Mouse (Mus musculus): ENCODE results near the gene Hacd1.

DNA sequence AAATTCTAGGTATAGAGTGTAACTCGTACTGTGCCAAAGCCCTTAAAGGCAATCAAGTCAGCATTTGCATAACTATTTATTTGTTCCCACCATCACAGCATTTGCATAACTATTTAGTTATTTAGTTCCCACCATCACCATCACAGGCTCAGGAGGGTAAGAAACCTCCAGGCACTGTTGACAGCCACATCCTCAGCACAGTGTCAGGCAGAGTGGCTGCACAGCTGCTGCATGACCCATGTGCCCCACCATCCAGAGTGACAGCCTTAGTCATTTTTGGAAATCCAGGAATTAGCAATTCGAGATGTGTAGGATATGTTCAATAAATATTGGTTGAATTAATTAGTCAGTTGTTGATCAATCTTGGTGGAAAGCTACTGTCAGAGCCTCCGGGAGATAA, 12.9 kb downstream of the Hacd1 start:
- TF ChIP-seq EP300 (IDR thresholded peaks at IDR 0.05; ENCODE audit: low read depth) (no peak), CTCF (IDR thresholded peaks at IDR 0.05; ENCODE audit: low read depth) (no peak)

Data from liver, postnatal 0 days (tissue).